Mouse (Mus musculus) hindbrain, embryonic 12.5 days (tissue): ENCODE data around the gene Gm16253. TPM values are rescaled to one million over a fixed set of nuclear protein-coding genes. Genes with fewer than 3 reads are reported as not detected.
"Not testable (repeated sequence)": the region's sequence is repeated elsewhere in the genome, so short reads cannot be mapped to it uniquely, and the experiment has no call there.

ENCODE experiments used
- ATAC-seq: fragments of 200-750 bp; cut with Nextera tagmentation; 2 replicates; pipeline ENCODE4 v1.8.0; 2017; ENCODE audit warnings: moderate TSS enrichment; ENCODE audit not compliant: low FRiP score
- H3K27ac ChIP-seq: fragments of 300-500 bp; sonication (generic); 2 replicates; pipeline ENCODE4 v1.5.1; 2016; ENCODE audit warnings: mild to moderate bottlenecking
- H3K27me3 ChIP-seq: fragments of 300-500 bp; sonication (generic); 2 replicates; pipeline ENCODE4 v1.6.1; 2016; ENCODE audit warnings: mild to moderate bottlenecking
- H3K36me3 ChIP-seq: fragments of 300-500 bp; sonication (generic); 2 replicates; pipeline ENCODE4 v1.6.1; 2016; ENCODE audit warnings: mild to moderate bottlenecking
- H3K4me1 ChIP-seq: fragments of 300-500 bp; sonication (generic); 2 replicates; pipeline ENCODE4 v1.6.1; 2016
- H3K4me2 ChIP-seq: fragments of 300-500 bp; sonication (generic); replicated peaks from 2 replicates; pipeline ENCODE4 v1.6.1; 2016; ENCODE audit warnings: mild to moderate bottlenecking
- H3K4me3 ChIP-seq: fragments of 300-500 bp; sonication (generic); 2 replicates; pipeline ENCODE4 v1.5.1; 2016; ENCODE audit warnings: mild to moderate bottlenecking
- H3K9ac ChIP-seq: fragments of 300-500 bp; sonication (generic); 2 replicates; pipeline ENCODE4 v1.6.1; 2016; ENCODE audit warnings: mild to moderate bottlenecking, moderate library complexity
- H3K9me3 ChIP-seq: fragments of 300-500 bp; sonication (generic); replicated peaks from 2 replicates; pipeline ENCODE4 v1.6.1; 2016; ENCODE audit warnings: mild to moderate bottlenecking
- WGBS: fragments of 180-500 bp; shearing (Covaris S2); methylation state at CpG from one replicate; pipeline ENCODE4 v1.1.7; 2016; 5-methylcytosine and 5-hydroxymethylcytosine counted together
- polyA plus RNA-seq: library from polyadenylated mRNA; unstranded; fragments of >200 nt; fragmentation: Nextera tagmentation; extraction: Ambion mirVana; gene quantifications from 2 replicates; pipeline ENCODE4 v1.2.1, GENCODE M21; 2016

The Gm16253 gene
- polyA plus RNA-seq, 1 experiment from 2014 or later, result 1.3 TPM

DNA sequence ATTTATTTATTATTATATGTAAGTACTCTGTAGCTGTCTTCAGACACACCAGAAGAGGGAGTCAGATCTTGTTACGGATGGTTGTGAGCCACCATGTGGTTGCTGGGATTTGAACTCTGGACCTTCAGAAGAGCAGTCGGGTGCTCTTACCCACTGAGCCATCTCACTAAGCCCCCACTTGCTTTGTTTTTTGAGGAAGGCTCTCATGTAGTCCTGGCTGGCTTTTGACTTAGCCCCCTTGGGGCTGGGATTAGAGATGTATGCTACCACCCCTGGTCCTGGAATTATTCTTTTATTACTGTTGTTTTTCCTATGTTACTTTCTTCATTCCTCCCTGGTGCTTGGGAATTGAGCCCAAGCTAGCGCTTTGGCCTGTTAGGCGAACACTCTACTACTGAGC lies 29.2 kb downstream of the Gm16253 start:
- ATAC-seq, H3K27me3 ChIP-seq, H3K4me3 ChIP-seq, H3K9ac ChIP-seq, H3K27ac ChIP-seq, H3K4me2 ChIP-seq, H3K36me3 ChIP-seq, H3K9me3 ChIP-seq: not testable (repeated sequence)
- 93% methylated on average over 4 of the region's 4 CpGs for WGBS
- peaks cover 33% of the 10 kb centered on the region for H3K4me1 ChIP-seq

- no peaks in the 10 kb centered on the region for H3K9me3 ChIP-seq
- no peak overlapping the region for H3K4me2 ChIP-seq
- peaks cover 33% of the 10 kb centered on the region for H3K4me1 ChIP-seq
- ATAC-seq, result no peak
- 91% methylated on average over 4 of the region's 4 CpGs for WGBS
- no peaks in the 10 kb centered on the region for H3K27me3 ChIP-seq
- H3K36me3 ChIP-seq, result peaks cover 7% of the 10 kb centered on the region; the same call in 1 of the 2 replicates
- no peak overlapping the region for H3K9ac ChIP-seq
- H3K27ac ChIP-seq, result no peak overlapping the region
- no peak overlapping the region for H3K4me3 ChIP-seq
Measured at GRCm38 (mm10) chr3:96606618-96607017, 29.8 kb downstream of the Gm16253 start.

DNA sequence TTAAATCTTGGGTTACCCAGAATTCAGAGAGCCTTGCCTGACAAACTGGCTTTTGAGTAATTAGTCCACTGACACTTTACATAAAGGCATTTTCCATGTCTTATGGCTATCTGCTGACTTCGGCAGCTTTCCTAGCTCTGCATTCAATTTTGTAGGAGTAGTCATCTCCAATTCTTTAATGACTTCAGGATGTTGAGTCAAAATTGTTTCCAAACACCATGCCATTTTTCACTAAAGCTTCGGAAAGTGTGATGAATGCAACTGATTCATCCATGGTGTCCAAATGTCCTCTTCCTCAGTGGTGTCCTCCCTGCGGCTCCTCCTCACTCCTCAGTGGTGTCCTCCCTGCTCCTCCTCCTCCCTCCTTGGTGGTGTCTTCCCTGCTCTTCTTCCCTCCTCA lies 41.2 kb downstream of the Gm16253 start:
- 93% methylated on average over 3 of the region's 3 CpGs for WGBS
- Histone ChIP-seq H3K27me3 (no peaks in the 10 kb centered on the region), H3K4me1 (no peaks in the 10 kb centered on the region), H3K27ac (no peak overlapping the region), H3K4me3 (no peak overlapping the region), H3K9me3 (no peaks in the 10 kb centered on the region), H3K9ac (no peak overlapping the region), H3K4me2 (no peak overlapping the region), H3K36me3 (peaks cover 68% of the 10 kb centered on the region)
- ATAC-seq, result no peak

DNA sequence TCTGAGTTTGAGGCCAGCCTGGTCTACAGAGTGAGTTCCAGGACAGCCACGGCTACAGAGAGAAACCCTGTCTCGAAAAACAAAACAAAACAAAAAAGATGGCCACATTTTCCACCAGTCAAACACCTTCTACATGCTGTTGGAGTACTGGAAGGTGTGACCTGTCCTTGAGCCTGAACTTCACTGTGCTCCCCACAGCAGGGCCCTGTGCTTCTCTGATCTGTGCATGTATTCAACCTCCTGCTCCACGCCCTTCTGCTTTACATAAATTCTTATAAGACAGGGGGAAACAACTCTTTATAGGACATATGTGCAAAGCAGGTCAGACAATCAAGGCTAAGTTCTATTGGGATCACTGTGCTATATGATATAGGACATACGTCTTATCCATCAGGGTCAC lies 46.4 kb downstream of the Gm16253 start:
- H3K36me3 ChIP-seq, result peaks cover 55% of the 10 kb centered on the region
- ATAC-seq, result no peak
- no peak overlapping the region for H3K9ac ChIP-seq
- no peaks in the 10 kb centered on the region for H3K9me3 ChIP-seq
- H3K4me3 ChIP-seq, result no peak overlapping the region
- no peaks in the 10 kb centered on the region for H3K4me1 ChIP-seq
- 92% methylated on average over 4 of the region's 4 CpGs for WGBS
- no peaks in the 10 kb centered on the region for H3K27me3 ChIP-seq
- no peak overlapping the region for H3K4me2 ChIP-seq
- H3K27ac ChIP-seq, result no peak overlapping the region

- Histone ChIP-seq H3K27ac (peak within 1 kb of the TSS; percentile 71), H3K27me3 (no peaks in the 10 kb centered on the region), H3K9me3 (no peaks in the 10 kb centered on the region), H3K9ac (peak within 1 kb of the TSS; percentile 63), H3K4me2 (peak within 1 kb of the TSS; percentile 74), H3K4me3 (peak within 1 kb of the TSS; percentile 65), H3K36me3 (peaks cover 30% of the 10 kb centered on the region), H3K4me1 (peaks cover 20% of the 10 kb centered on the region)
- 1% methylated on average over 48 of the region's 48 CpGs for WGBS
- ATAC-seq, result peak; percentile 93
Measured at GRCm38 (mm10) chr3:96629729-96630600, 53.2 kb downstream of the Gm16253 start, which contains the start of gene Rbm8a. Gene Rbm8a (plus strand): TSS chr3:96629933.

Other genes starting within 250 kb of the Gm16253 start
- not detected in 2 replicates for gene BC107364, start 124.7 kb upstream of the Gm16253 start, polyA plus RNA-seq
- 0.70 and 2.5 TPM in 2 replicates for gene Hfe2, start 51.8 kb upstream of the Gm16253 start, polyA plus RNA-seq
- gene Txnip, start 19.0 kb upstream of the Gm16253 start, polyA plus RNA-seq, result 58.7 and 59.9 TPM in 2 replicates
- 40.0 and 42.3 TPM in 2 replicates for gene Polr3gl, start 17.2 kb downstream of the Gm16253 start, polyA plus RNA-seq
- 4.6 and 5.1 TPM in 2 replicates for gene Ankrd34a, start 19.7 kb downstream of the Gm16253 start, polyA plus RNA-seq
- gene Lix1l, start 24.2 kb downstream of the Gm16253 start, polyA plus RNA-seq, result 6.6 and 7.3 TPM in 2 replicates
- gene Rbm8a, start 52.9 kb downstream of the Gm16253 start, polyA plus RNA-seq, result 142 and 152 TPM in 2 replicates
- 40.8 and 48.2 TPM in 2 replicates for gene Pex11b, start 58.4 kb downstream of the Gm16253 start, polyA plus RNA-seq
- gene Gm42957, start 58.5 kb downstream of the Gm16253 start, polyA plus RNA-seq, result 0.31 and 0.36 TPM in 2 replicates
- 0.71 and 1.3 TPM in 2 replicates for gene Itga10, start 68.6 kb downstream of the Gm16253 start, polyA plus RNA-seq
- 0.57 and 0.58 TPM in 2 replicates for gene Ankrd35, start 93.1 kb downstream of the Gm16253 start, polyA plus RNA-seq
- 48.2 and 55.0 TPM in 2 replicates for gene Pias3, start 119.4 kb downstream of the Gm16253 start, polyA plus RNA-seq
- 10.9 and 13.9 TPM in 2 replicates for gene Nudt17, start 131.6 kb downstream of the Gm16253 start, polyA plus RNA-seq
- gene Polr3c, start 150.6 kb downstream of the Gm16253 start, polyA plus RNA-seq, result 35.9 and 36.0 TPM in 2 replicates
- 78.2 and 87.9 TPM in 2 replicates for gene Rnf115, start 150.7 kb downstream of the Gm16253 start, polyA plus RNA-seq